ENCODE assay signal across 11 mouse cellular contexts in the genomic region with DNA sequence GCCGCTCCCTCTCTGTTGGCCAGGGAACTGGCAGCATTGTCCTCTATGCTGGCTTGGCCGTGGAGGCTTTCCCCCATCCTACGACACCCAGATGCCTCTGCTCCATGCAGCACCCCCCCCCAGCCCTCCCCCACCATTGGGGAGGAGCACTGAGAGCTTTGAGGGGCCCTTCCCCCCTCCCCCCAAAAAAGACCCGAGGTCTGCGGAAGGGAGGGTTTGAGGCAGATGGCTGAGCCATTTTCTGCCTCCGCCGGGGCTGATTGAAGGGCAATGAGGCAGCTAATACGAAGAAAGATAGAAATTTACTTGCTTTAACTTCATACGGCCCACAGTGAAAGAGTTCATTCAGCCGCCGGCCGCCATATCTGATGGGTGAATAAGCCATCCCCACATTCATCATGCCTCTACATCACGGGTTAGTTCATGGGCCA. TPM values are rescaled to one million over a fixed set of nuclear protein-coding genes. Genes with fewer than 3 reads are reported as not detected.
DNase-seq lines count a peak whose midpoint lies in the region; ATAC-seq lines count a peak whose summit lies in the region.
"Had no signal": no experiment of that assay in that cellular context is flagged by ENCODE, and none has a peak within 500 bp of the region (broad histone marks: within the 10 kb centered on the region; RNA-seq: fewer than 3 reads in every experiment).

No protein-coding gene starts in this region.

- DNase-seq in embryo, embryonic 10.5 days (ENCODE audit: low spot score), result peak; percentile 72
- no peak for DNase-seq in embryonic facial prominence, embryonic 10.5 days (ENCODE audit: low spot score)
- no peak for DNase-seq in lung, postnatal 36 days
- no peak for DNase-seq in thymus, postnatal 10 days (ENCODE audit: low spot score in 2 of 2)
- no peak for DNase-seq in gastrocnemius, postnatal 4 days (ENCODE audit: low spot score in 2 of 2)
- DNase-seq: liver, embryonic 13.5 days; lung, postnatal 14 days had no signal

- ATAC-seq in hindbrain, embryonic 16.5 days, result peak; percentile 41; the same call in 1 of the 2 replicates
- peak; percentile 60 for ATAC-seq in neural tube, embryonic 12.5 days (ENCODE audit: low FRiP score, low read depth)
- ATAC-seq: intestine, embryonic 16.5 days had no signal

- peak overlapping the region; percentile 4; the same call in 1 of the 2 replicates for H3K27ac ChIP-seq in embryonic facial prominence, embryonic 10.5 days (replicated peaks)
- H3K27ac ChIP-seq in hindbrain, embryonic 16.5 days (ENCODE audit: low read depth, low read length), result 0 out of 2 replicates have a peak overlapping the region, but pooled peaks have one; percentile 23
- H3K27ac ChIP-seq in neural tube, embryonic 12.5 days, result peak overlapping the region; percentile 10; the same call in 1 of the 2 replicates
- H3K27ac ChIP-seq: liver, embryonic 13.5 days had no signal

- WGBS in embryonic facial prominence, embryonic 10.5 days, result 57% methylated on average over 13 of the region's 13 CpGs
- 15% methylated on average over 12 of the region's 13 CpGs for WGBS in hindbrain, embryonic 16.5 days
- 9% methylated on average over 13 of the region's 13 CpGs for WGBS in neural tube, embryonic 12.5 days

- H3K27me3 ChIP-seq in embryonic facial prominence, embryonic 10.5 days (replicated peaks; ENCODE audit: low read depth, poor library complexity, severe bottlenecking), result peaks cover 96% of the 10 kb centered on the region
- peaks cover 30% of the 10 kb centered on the region for H3K27me3 ChIP-seq in hindbrain, embryonic 16.5 days (replicated peaks; ENCODE audit: control insufficient read depth, insufficient read depth, low read length)
- peaks cover 84% of the 10 kb centered on the region for H3K27me3 ChIP-seq in neural tube, embryonic 12.5 days (replicated peaks)
- H3K27me3 ChIP-seq: liver, embryonic 13.5 days had no signal

- peak overlapping the region; percentile 34 for H3K4me2 ChIP-seq in hindbrain, embryonic 16.5 days (ENCODE audit: low read length)
- H3K4me2 ChIP-seq in neural tube, embryonic 12.5 days (replicated peaks), result peak overlapping the region; percentile 45
- H3K4me2 ChIP-seq: liver, embryonic 13.5 days had no signal

- peak overlapping the region; percentile 36; the same call in 1 of the 2 replicates for H3K9ac ChIP-seq in hindbrain, embryonic 16.5 days (ENCODE audit: low read depth, low read length)
- no peak overlapping the region for H3K9ac ChIP-seq in neural tube, embryonic 12.5 days
- H3K9ac ChIP-seq: liver, embryonic 13.5 days had no signal

- no peaks in the 10 kb centered on the region for H3K36me3 ChIP-seq in embryonic facial prominence, embryonic 10.5 days (replicated peaks)
- H3K36me3 ChIP-seq in hindbrain, embryonic 16.5 days (ENCODE audit: control insufficient read depth, insufficient read depth, low read length), result no peaks in the 10 kb centered on the region
- no peaks in the 10 kb centered on the region for H3K36me3 ChIP-seq in neural tube, embryonic 12.5 days

- peaks cover 75% of the 10 kb centered on the region for H3K4me1 ChIP-seq in embryonic facial prominence, embryonic 10.5 days
- H3K4me1 ChIP-seq in hindbrain, embryonic 16.5 days (ENCODE audit: control insufficient read depth, insufficient read depth, low read depth, low read length), result peaks cover 22% of the 10 kb centered on the region
- H3K4me1 ChIP-seq in neural tube, embryonic 12.5 days, result peaks cover 73% of the 10 kb centered on the region
- H3K4me1 ChIP-seq: liver, embryonic 13.5 days had no signal

- H3K4me3 ChIP-seq in embryonic facial prominence, embryonic 10.5 days, result no peak overlapping the region
- H3K4me3 ChIP-seq in hindbrain, embryonic 16.5 days (ENCODE audit: low read length), result no peak overlapping the region
- no peak overlapping the region for H3K4me3 ChIP-seq in neural tube, embryonic 12.5 days
- H3K4me3 ChIP-seq: erythroblast, embryonic 14.5 days; liver, embryonic 13.5 days had no signal

- H3K9me3 ChIP-seq in embryonic facial prominence, embryonic 10.5 days, result no peaks in the 10 kb centered on the region
- H3K9me3 ChIP-seq in hindbrain, embryonic 16.5 days (ENCODE audit: control insufficient read depth, low read length), result no peaks in the 10 kb centered on the region
- H3K9me3 ChIP-seq in neural tube, embryonic 12.5 days, result no peaks in the 10 kb centered on the region
- H3K9me3 ChIP-seq: liver, embryonic 13.5 days had no signal

RNA-seq across cellular contexts. Expression of gene Ass1, which starts 25.1 kb away (rescaled TPM):
- 13.0 and 16.1 TPM in 2 replicates for polyA plus RNA-seq in embryonic facial prominence, embryonic 10.5 days (2016; fragmentation: Nextera tagmentation; extraction: Ambion mirVana)
- 13.0 and 16.1 TPM in 2 replicates for polyA plus RNA-seq in hindbrain, embryonic 16.5 days (2015; fragmentation: Nextera tagmentation; extraction: Ambion mirVana)
- polyA plus RNA-seq in neural tube, embryonic 12.5 days (2016; fragmentation: Nextera tagmentation; extraction: Ambion mirVana), result 27.3 and 33.0 TPM in 2 replicates
- total RNA-seq in gastrocnemius, postnatal 4 days (2021), result 1 to 10 TPM; 2.8 to 4.2 TPM
